Mouse (Mus musculus) neural tube, embryonic 15.5 days (tissue): Measurements from ENCODE around the gene Speer4c. TPM values are rescaled to one million over a fixed set of nuclear protein-coding genes. Genes with fewer than 3 reads are reported as not detected.
"Not testable (repeated sequence)": the region's sequence is repeated elsewhere in the genome, so short reads cannot be mapped to it uniquely, and the experiment has no call there.

Source experiments
- ATAC-seq: fragments of 200-750 bp; cut with Nextera tagmentation; 2 replicates; pipeline ENCODE4 v1.8.0; 2017; ENCODE audit warnings: mild to moderate bottlenecking, moderate TSS enrichment, moderate library complexity; ENCODE audit not compliant: low FRiP score
- H3K27ac ChIP-seq: fragments of 300-500 bp; sonication (generic); replicated peaks from 2 replicates; pipeline ENCODE4 v1.5.1; 2015; ENCODE audit warnings: mild to moderate bottlenecking, inconsistent platforms
- H3K27me3 ChIP-seq: fragments of 300-500 bp; sonication (generic); replicated peaks from 2 replicates; pipeline ENCODE4 v1.6.1; 2015; ENCODE audit warnings: inconsistent platforms
- H3K36me3 ChIP-seq: fragments of 300-500 bp; sonication (generic); 2 replicates; pipeline ENCODE4 v1.6.1; 2015; ENCODE audit warnings: inconsistent platforms
- H3K4me1 ChIP-seq: fragments of 300-500 bp; sonication (generic); 2 replicates; pipeline ENCODE4 v1.6.1; 2015; ENCODE audit warnings: inconsistent platforms
- H3K4me2 ChIP-seq: fragments of 300-500 bp; sonication (generic); 2 replicates; pipeline ENCODE4 v1.6.1; 2015; ENCODE audit warnings: inconsistent platforms, mild to moderate bottlenecking, moderate library complexity
- H3K4me3 ChIP-seq: fragments of 300-500 bp; sonication (generic); replicated peaks from 2 replicates; pipeline ENCODE4 v1.5.1; 2015; ENCODE audit warnings: mild to moderate bottlenecking, inconsistent platforms
- H3K9ac ChIP-seq: fragments of 300-500 bp; sonication (generic); replicated peaks from 2 replicates; pipeline ENCODE4 v1.6.1; 2015; ENCODE audit warnings: mild to moderate bottlenecking, inconsistent platforms
- H3K9me3 ChIP-seq: fragments of 300-500 bp; sonication (generic); replicated peaks from 2 replicates; pipeline ENCODE4 v1.6.1; 2016; ENCODE audit warnings: inconsistent platforms
- WGBS: fragments of 180-500 bp; shearing (Covaris S2); methylation state at CpG from one replicate; pipeline ENCODE4 v1.1.7; 2015; ENCODE audit warnings: mixed read lengths; 5-methylcytosine and 5-hydroxymethylcytosine counted together
- polyA plus RNA-seq: library from polyadenylated mRNA; unstranded; fragments of >200 nt; fragmentation: Nextera tagmentation; extraction: Ambion mirVana; gene quantifications from 2 replicates; pipeline ENCODE4 v1.2.1, GENCODE M21; 2015

Gene Speer4c
- not detected in 2 replicates for polyA plus RNA-seq

GRCm38 (mm10) chr5:15714171-15714570 is at the start of gene Speer4c:
Gene Speer4c, minus strand, starts transcription at chr5:15714271.
- not testable (repeated sequence) for H3K4me2 ChIP-seq, H3K36me3 ChIP-seq, H3K4me1 ChIP-seq, H3K27ac ChIP-seq, ATAC-seq, H3K9ac ChIP-seq, H3K4me3 ChIP-seq, H3K9me3 ChIP-seq, H3K27me3 ChIP-seq

DNA sequence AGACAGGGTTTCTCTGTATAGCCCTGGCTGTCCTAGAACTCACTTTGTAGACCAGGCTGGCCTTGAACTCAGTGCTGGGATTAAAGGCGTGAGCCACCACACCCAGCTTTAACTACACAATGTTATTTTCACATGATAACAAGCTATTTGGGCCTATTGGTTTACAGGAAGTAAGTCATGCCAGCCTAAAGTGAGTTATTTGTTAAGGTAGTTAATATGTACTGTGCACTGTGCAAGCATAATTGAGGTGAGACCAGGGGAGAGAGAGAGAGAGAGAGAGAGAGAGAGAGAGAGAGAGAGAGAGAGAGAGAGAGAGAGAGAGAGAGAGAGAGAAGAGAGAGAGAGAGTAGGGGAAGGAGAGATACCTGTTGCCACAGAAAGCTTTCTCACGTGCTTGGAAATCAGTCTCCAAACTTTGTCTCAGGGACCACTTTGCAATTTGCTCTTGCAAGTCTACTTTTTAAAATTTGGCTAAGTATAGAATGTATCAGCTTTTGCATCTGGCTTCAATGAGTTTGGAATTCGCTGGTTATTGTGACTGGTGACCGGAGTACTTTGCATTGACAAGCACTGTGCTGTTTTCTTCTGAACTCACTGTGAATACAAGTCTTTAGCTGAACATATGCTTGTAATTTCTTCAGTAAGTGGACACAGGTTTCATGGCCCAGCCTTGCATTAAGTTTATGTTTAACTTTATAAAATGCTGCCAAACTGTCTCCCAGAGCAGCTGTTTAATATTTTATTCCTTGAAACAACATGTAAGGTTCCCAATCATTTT is 33.6 kb upstream of the Speer4c start:
- no peak overlapping the region for H3K4me2 ChIP-seq
- H3K27me3 ChIP-seq, result no peaks in the 10 kb centered on the region
- H3K9me3 ChIP-seq, result no peaks in the 10 kb centered on the region
- no peak overlapping the region for H3K9ac ChIP-seq
- no peak overlapping the region for H3K4me3 ChIP-seq
- no peak for ATAC-seq
- H3K36me3 ChIP-seq, result no peaks in the 10 kb centered on the region
- no peak overlapping the region for H3K27ac ChIP-seq
- 93% methylated on average over 4 of the region's 4 CpGs for WGBS
- H3K4me1 ChIP-seq, result no peaks in the 10 kb centered on the region

DNA sequence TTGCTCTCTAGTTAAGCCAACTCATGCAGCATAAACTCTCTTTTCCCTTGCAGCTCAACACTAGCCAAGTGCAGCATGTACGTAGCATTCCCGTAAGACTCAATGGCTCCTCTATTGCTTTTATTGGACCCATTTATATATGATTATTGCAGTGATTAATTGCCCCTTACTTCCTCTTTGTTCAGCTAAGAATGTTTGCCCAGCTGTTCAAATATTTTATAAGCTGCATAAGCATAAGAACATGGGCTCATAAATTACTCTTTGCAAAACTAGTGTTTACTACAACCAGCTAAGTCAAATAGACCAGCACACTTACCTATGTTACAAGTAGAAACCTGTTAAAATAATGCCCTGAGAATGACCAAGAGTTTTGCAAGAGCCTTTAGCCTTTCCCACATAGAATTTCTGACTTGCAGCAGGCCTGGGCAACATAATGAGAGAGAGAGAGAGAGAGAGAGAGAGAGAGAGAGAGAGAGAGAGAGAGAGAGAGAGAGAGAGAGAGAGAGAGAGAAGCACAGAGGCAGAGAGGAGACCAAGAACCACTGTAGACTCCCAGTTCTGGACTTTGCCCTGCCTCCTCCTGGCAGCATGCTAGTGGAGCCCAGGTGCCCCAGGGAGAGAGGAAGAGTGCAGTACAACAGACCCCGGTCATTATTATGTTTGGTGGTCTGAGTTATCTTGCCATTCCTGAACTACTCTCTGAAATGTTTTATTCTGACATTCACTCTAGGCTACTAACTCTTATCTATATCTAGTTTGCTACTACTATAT is 20.2 kb upstream of the Speer4c start:
- 61% methylated on average over 3 of the region's 3 CpGs for WGBS

DNA sequence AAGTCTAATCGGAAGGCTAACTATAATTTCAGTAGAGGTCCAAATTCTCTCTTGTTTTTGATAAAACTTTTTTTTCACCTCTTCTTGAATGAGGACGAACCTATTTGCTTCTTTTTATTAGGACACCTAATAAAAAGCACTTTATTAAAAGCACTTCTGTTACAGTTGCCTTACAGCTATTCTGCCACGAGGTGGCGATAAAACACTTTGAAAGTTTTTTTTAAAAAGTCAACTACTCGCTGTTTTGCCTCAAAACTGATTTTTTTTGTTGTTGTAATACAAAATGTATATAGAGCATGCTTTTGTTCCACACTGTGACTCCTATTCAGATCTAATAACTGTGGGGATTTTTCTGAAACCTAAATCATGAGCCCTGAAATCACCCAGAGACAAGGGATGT is 11.2 kb downstream of the Speer4c start:
- not testable (repeated sequence) for H3K27me3 ChIP-seq, H3K9me3 ChIP-seq, H3K4me3 ChIP-seq, ATAC-seq, H3K9ac ChIP-seq, H3K27ac ChIP-seq, H3K36me3 ChIP-seq, H3K4me1 ChIP-seq, H3K4me2 ChIP-seq
- 24% methylated on average over 5 of the region's 5 CpGs for WGBS

More for the DNA sequence above, 20.2 kb upstream of the Speer4c start:
- no peak overlapping the region for H3K4me2 ChIP-seq
- no peak for ATAC-seq
- no peaks in the 10 kb centered on the region for H3K36me3 ChIP-seq
- no peaks in the 10 kb centered on the region for H3K9me3 ChIP-seq
- H3K27me3 ChIP-seq, result no peaks in the 10 kb centered on the region
- no peak overlapping the region for H3K9ac ChIP-seq
- no peak overlapping the region for H3K4me3 ChIP-seq
- H3K27ac ChIP-seq, result no peak overlapping the region
- no peaks in the 10 kb centered on the region for H3K4me1 ChIP-seq

DNA sequence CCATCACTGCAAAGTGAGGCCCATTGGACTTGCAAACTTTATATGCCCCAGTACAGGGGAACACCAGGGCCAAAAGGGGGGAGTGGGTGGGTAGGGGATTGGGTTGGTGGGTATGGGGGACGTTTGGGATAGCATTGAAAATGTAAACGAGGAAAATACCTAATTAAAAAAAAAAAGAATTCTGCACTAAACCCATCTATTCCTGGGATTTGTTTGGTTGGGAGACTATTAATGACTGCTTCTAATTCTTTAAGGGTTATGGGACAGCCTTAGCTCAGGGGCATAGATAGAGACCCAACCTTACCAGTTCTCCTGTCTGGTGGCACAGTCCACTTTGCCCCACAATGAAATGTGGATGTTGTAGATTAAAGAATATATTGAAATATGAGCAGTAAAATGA is 16.4 kb downstream of the Speer4c start:
- not testable (repeated sequence) for H3K4me2 ChIP-seq, H3K9ac ChIP-seq, H3K4me1 ChIP-seq, H3K4me3 ChIP-seq, H3K36me3 ChIP-seq, H3K27ac ChIP-seq, ATAC-seq, H3K27me3 ChIP-seq
- H3K9me3 ChIP-seq, result 0 out of 2 replicates have a peak, but pooled peaks cover 11% of the 10 kb centered on the region
- 35% methylated on average over 2 of the region's 2 CpGs for WGBS

- H3K36me3 ChIP-seq, H3K9ac ChIP-seq, H3K4me2 ChIP-seq, H3K4me3 ChIP-seq, ATAC-seq, H3K27ac ChIP-seq, H3K4me1 ChIP-seq, H3K27me3 ChIP-seq: not testable (repeated sequence)
- peaks cover 20% of the 10 kb centered on the region for H3K9me3 ChIP-seq
- WGBS, result 82% methylated on average over 4 of the region's 4 CpGs
Observed at GRCm38 (mm10) chr5:15691849-15692248, 22.2 kb downstream of the Speer4c start.

GRCm38 (mm10) chr5:15690822-15691221 is 23.2 kb downstream of the Speer4c start:
- WGBS, result 74% methylated on average over 4 of the region's 4 CpGs
- not testable (repeated sequence) for ATAC-seq, H3K4me3 ChIP-seq

DNA sequence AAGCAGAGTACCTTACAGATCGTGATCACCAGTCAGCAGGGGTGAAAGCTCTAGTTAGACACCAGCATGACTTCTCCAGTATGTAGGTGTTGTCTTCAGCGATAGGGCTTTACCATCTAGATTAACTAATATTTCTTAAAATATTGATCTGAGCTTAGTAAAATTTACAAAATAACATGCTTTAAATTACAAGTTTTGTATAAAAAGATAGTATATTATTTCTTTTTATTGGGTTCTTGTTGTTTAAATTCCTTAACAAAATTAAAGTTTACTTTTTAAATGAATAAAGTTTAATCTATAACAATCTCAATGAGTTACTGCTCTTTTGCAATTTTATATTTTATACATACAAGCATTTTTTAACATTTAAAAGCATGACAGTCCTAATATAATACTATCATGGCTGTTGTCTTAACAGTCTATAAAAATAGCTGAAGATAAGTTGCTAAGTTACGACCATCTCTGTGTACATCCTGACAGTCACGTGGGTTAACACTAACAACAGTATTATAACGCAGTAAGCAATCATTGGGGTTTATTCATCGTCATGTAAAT is 24.3 kb downstream of the Speer4c start:
- H3K4me3 ChIP-seq, H3K4me1 ChIP-seq, H3K4me2 ChIP-seq, H3K27ac ChIP-seq, H3K36me3 ChIP-seq, H3K9ac ChIP-seq, H3K27me3 ChIP-seq: not testable (repeated sequence)
- 77% methylated on average over 6 of the region's 6 CpGs for WGBS
- H3K9me3 ChIP-seq, result peaks cover 27% of the 10 kb centered on the region
- peak; percentile 83 for ATAC-seq

More at GRCm38 (mm10) chr5:15690822-15691221, 23.2 kb downstream of the Speer4c start:
- H3K4me1 ChIP-seq, H3K27me3 ChIP-seq, H3K27ac ChIP-seq, H3K9ac ChIP-seq, H3K36me3 ChIP-seq, H3K4me2 ChIP-seq: not testable (repeated sequence)
- peaks cover 24% of the 10 kb centered on the region for H3K9me3 ChIP-seq

DNA sequence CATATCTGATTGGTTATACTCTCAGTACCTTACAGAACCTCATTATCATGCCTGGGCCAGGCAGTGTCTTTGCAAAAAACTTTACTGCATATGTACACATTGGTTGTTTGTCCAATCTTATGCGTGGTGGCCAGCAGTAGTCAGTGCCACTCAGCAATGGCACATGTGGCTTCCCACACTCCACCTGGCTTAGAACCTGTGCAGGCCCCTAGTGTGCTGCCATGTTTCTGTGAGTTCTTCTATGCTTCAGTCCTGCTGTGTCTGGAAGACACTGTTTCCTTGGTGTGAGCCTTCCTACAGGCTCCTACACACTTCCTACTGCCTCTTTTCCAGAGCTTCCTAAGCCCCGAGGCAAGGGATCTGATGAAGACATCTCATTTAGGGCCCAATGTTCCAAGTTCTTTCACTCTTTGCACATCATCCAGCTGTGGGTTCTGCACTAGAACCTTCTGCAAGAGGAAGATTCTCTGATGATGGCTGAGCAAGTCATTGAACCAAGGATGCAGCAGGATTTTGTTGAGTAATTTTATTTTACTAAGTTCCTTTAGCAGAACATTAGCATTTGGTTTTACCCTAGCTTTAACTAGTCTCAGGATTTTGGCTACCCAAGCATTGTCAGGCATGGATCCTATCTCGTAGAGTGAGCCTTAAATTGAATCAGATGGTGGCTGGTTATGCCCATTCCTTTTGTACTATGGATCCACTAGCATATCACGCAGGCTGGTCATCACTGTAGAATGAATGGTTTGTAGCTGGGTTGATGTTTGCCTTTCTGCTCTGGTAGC is 25.0 kb downstream of the Speer4c start:
- not testable (repeated sequence) for H3K9ac ChIP-seq, H3K4me1 ChIP-seq, H3K27me3 ChIP-seq, H3K36me3 ChIP-seq, H3K4me2 ChIP-seq, H3K27ac ChIP-seq, H3K4me3 ChIP-seq
- 68% methylated on average over 4 of the region's 4 CpGs for WGBS
- peak; percentile 83 for ATAC-seq
- peaks cover 26% of the 10 kb centered on the region for H3K9me3 ChIP-seq

- H3K27me3 ChIP-seq, H3K4me1 ChIP-seq, H3K4me3 ChIP-seq, H3K9ac ChIP-seq, H3K36me3 ChIP-seq, H3K27ac ChIP-seq, H3K4me2 ChIP-seq: not testable (repeated sequence)
- 80% methylated on average over 8 of the region's 10 CpGs for WGBS
- peaks cover 27% of the 10 kb centered on the region for H3K9me3 ChIP-seq
- peak; percentile 79; the same call in 1 of the 2 replicates for ATAC-seq
Observed at GRCm38 (mm10) chr5:15681301-15682035, 32.6 kb downstream of the Speer4c start.
